Mouse (Mus musculus): ENCODE measurements around the gene Irf2. TPM values are rescaled to one million over a fixed set of nuclear protein-coding genes. Genes with fewer than 3 reads are reported as not detected.
A peak's percentile ranks its signal among the peaks of the same experiment; 100 is the strongest.

Irf2 gene
- polyA plus RNA-seq, 1 experiment from 2014 or later, result 9.6 TPM

DNA sequence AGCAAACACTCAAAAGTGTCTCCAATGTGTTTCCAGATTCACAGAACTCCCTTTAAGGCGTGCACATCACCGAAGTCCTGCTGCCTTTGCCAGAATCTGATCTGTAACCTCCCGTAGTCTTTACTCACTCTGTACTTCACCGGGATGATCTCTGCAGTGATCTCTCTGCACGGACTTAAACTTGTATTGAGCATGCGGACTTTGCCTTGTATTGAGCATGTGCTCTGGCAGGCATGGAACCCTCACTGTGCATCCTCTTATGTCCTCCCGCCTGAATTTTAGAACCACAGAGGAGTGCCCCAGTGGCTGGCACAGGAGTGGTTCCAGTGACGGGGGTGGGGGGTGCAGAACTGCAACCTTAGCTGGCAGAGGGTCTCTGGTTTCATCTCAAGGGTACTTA is 5.9 kb upstream of the Irf2 start:
- 83% methylated on average over 8 of the region's 8 CpGs for WGBS
- H3K27me3 ChIP-seq, result no peaks in the 10 kb centered on the region
- no peaks in the 10 kb centered on the region for H3K4me1 ChIP-seq
- no peak overlapping the region for H3K9ac ChIP-seq (replicated peaks)
- H3K4me2 ChIP-seq (replicated peaks), result no peak overlapping the region
- H3K9me3 ChIP-seq, result no peaks in the 10 kb centered on the region
- H3K27ac ChIP-seq (replicated peaks), result no peak overlapping the region
- ATAC-seq (replicated peaks), result no peak
- no peak overlapping the region for H3K4me3 ChIP-seq
- H3K36me3 ChIP-seq, result no peaks in the 10 kb centered on the region

DNA sequence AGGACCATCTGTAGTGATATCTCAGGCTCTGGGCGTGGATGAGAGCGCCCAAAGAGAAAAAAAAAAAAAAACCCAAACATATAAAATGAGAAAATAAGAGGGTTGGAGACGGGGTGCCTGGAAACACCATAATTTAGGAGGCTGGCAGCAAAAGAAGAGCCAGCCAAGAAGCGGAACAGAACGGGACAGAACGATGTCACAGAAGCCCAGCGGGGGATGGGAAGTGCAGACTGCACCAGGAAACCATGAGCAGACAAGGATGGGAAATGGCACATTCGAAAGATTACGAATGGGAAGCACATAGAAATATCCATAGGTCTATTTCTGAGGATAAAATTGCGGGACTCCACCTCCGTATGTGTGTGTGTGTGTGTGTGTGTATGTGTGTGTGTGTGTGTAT is 4.0 kb upstream of the Irf2 start:
- no peak overlapping the region for H3K4me3 ChIP-seq
- H3K9me3 ChIP-seq, result no peaks in the 10 kb centered on the region
- H3K27ac ChIP-seq (replicated peaks), result no peak overlapping the region
- H3K4me2 ChIP-seq (replicated peaks), result no peak overlapping the region
- 78% methylated on average over 11 of the region's 11 CpGs for WGBS
- peaks cover 4% of the 10 kb centered on the region for H3K4me1 ChIP-seq
- ATAC-seq (replicated peaks), result no peak
- no peaks in the 10 kb centered on the region for H3K36me3 ChIP-seq
- no peak overlapping the region for H3K9ac ChIP-seq (replicated peaks)
- H3K27me3 ChIP-seq, result no peaks in the 10 kb centered on the region

DNA sequence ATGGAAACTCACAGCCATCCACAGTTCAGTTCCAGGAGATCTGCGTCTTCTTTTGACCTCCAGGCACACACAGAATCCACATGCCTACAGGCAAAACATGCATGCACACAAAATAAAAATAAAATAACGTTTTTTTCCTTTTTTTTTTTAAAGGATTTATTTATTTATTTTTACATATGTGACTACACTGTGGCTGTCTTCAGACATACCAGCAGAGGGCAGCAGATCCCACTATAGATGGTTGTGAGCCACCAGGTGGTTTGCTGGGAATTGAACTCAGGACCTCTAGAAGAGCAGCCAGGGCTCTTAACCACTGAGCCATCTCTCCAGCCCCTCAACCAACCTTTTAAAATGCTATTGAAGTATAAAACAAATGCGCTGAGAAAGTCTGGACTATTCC is 3.3 kb upstream of the Irf2 start:
- no peak overlapping the region for H3K27ac ChIP-seq (replicated peaks)
- 76% methylated on average over 3 of the region's 3 CpGs for WGBS
- no peak overlapping the region for H3K4me3 ChIP-seq
- no peaks in the 10 kb centered on the region for H3K36me3 ChIP-seq
- H3K9me3 ChIP-seq, result no peaks in the 10 kb centered on the region
- H3K9ac ChIP-seq (replicated peaks), result no peak overlapping the region
- no peak for ATAC-seq (replicated peaks)
- H3K4me1 ChIP-seq, result peaks cover 4% of the 10 kb centered on the region
- H3K27me3 ChIP-seq, result no peaks in the 10 kb centered on the region
- no peak overlapping the region for H3K4me2 ChIP-seq (replicated peaks)

DNA sequence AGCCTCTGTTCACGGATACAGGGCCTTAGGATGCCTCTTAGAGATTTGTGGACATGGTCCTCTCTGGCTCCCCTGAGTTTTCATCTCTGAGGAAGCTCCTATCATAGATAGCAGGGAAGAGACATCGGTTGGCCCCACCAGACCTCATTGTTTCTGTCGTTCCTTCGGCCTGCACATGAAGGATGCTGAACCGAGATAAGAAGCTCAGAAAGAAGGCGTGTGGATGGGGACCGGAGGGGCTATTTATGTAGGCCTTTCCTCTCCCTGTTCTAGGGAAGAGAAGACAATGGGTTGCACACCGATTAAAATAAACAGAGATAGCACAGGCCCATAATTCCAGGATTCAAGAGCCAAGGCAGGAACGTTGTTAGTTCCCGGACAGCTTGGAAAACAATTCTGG is 2.1 kb upstream of the Irf2 start:
- no peak overlapping the region for H3K9ac ChIP-seq (replicated peaks)
- no peaks in the 10 kb centered on the region for H3K36me3 ChIP-seq
- H3K27ac ChIP-seq (replicated peaks), result no peak overlapping the region
- no peak overlapping the region for H3K4me2 ChIP-seq (replicated peaks)
- no peak overlapping the region for H3K4me3 ChIP-seq
- H3K4me1 ChIP-seq, result peaks cover 14% of the 10 kb centered on the region
- no peaks in the 10 kb centered on the region for H3K9me3 ChIP-seq
- H3K27me3 ChIP-seq, result no peaks in the 10 kb centered on the region
- WGBS, result 88% methylated on average over 10 of the region's 10 CpGs
- no peak for ATAC-seq (replicated peaks)

DNA sequence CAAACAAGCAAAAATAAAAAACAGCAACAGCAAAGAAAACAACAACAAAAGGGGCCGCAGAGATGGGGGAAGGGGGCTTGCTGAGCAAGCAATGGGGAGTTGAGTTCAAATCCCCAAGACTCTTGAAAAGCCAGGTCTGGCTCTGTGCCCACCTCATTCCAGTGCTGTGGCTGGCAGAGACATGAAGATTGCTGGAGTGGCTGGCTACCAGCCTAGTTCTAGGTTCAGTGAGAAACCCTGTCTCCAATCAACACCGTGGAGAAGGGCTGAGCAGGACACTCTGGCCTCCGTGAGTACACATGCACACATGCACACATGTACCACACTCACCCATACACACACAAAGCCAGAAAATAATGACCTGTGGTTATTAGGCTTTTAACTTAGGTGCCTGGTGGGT is 1.6 kb upstream of the Irf2 start:
- 63% methylated on average over 3 of the region's 3 CpGs for WGBS
- H3K9ac ChIP-seq (replicated peaks), result no peak overlapping the region
- no peak overlapping the region for H3K4me3 ChIP-seq
- no peaks in the 10 kb centered on the region for H3K36me3 ChIP-seq
- H3K27me3 ChIP-seq, result no peaks in the 10 kb centered on the region
- ATAC-seq (replicated peaks), result no peak
- peaks cover 14% of the 10 kb centered on the region for H3K4me1 ChIP-seq
- H3K27ac ChIP-seq (replicated peaks), result no peak overlapping the region
- no peaks in the 10 kb centered on the region for H3K9me3 ChIP-seq
- H3K4me2 ChIP-seq (replicated peaks), result no peak overlapping the region

DNA sequence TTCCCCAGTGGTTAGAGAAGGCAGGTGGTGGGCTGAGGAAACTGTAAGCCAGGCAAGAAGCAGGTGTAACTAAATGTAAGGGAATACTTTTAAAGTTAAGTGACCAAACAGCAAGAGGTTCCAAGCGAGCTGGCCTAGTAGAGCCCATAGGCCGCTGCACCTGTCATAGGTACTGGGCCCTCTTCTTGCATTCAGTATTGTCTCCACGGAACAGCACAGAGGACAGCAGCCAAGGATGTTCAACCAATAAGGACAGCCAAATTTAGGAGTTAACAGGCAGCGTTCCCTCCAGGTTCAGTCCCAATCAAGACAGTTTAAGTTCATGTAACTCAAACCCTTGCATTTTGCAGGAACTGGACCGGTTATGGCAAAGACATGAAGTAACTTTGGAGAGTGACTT is 931 bp upstream of the Irf2 start:
- Histone ChIP-seq H3K4me2 (replicated peaks) (peak overlapping the region; percentile 83), H3K4me1 (peaks cover 14% of the 10 kb centered on the region), H3K9me3 (no peaks in the 10 kb centered on the region), H3K27me3 (no peaks in the 10 kb centered on the region), H3K36me3 (no peaks in the 10 kb centered on the region), H3K4me3 (peak overlapping the region; percentile 95), H3K9ac (replicated peaks) (no peak overlapping the region), H3K27ac (replicated peaks) (no peak overlapping the region)
- 28% methylated on average over 5 of the region's 5 CpGs for WGBS
- no peak for ATAC-seq (replicated peaks)

DNA sequence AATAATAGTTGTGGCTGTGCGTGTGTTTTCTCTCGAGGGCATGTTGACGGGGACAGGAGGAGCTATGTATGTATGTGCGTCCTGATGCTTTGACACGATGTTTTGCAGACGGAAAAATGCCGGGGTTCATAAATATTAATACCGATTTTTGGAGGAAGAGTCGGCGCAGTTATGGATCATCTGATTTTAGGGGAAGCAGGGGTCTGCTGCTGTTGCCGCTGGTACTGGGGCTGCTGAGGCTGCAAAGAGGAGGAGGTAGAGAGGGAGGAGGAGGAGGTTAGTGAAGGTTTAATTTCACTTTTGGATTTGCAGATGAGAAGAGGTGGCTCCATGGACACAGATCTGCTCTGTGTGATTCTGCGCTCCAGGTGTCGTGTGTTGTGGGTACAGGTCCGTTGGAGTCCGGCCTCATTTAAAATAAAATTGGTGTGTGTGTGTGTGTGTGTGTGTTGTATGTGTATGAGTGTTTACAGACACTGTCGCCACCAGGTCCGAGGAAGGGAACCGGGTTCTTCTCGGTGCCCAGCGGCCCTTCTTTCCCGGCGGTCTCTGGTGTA is 502 bp downstream of the Irf2 start:
- H3K4me2 ChIP-seq (replicated peaks), result peak overlapping the region; percentile 83
- under 1% methylated on average over 22 of the region's 22 CpGs for WGBS
- ATAC-seq (replicated peaks), result peak; percentile 24
- H3K9me3 ChIP-seq, result no peaks in the 10 kb centered on the region
- no peaks in the 10 kb centered on the region for H3K27me3 ChIP-seq
- H3K4me3 ChIP-seq, result peak overlapping the region; percentile 95
- no peaks in the 10 kb centered on the region for H3K36me3 ChIP-seq
- H3K27ac ChIP-seq (replicated peaks), result peak overlapping the region; percentile 87
- H3K9ac ChIP-seq (replicated peaks), result peak overlapping the region; percentile 94
- H3K4me1 ChIP-seq, result peaks cover 14% of the 10 kb centered on the region

DNA sequence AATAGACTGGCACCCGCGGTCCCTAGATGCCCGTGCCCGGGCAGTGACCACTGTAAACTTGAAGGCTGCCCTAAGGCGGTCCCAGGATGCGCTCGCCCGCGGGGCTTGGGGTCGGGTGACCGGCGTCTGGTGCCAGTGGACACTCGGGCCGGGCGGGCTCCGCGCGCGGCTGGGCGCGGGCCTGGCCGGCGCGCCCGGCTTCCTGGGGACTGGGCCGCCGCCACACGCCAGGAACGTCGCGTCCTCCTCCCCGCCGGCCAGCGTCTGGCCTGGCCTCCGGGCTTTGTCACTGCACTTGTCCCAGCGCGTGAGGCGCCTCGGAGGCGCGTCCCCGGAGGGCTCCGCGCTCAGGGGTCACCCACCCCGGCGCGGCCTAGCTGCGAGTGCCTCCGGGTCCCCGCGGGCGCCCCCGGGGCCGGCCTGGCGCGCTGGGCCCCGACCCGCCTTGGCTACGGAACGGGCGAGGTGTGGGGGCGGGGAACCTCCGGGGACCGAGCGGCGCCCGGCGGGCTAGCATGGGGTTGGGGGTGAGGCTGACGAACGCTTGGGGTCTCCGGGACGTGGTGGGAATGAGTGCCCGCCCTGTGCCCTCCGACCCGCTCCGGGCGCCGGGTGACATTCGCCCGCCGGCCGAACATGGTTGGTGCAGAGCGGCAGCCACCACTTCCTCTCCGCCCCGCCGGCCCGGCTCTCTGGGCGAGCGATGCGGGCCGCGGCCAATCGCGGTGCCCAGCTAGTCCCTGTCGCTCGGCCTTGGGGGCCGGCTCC is 1.2 kb downstream of the Irf2 start:
- Histone ChIP-seq H3K36me3 (no peaks in the 10 kb centered on the region), H3K4me1 (peaks cover 14% of the 10 kb centered on the region), H3K9me3 (no peaks in the 10 kb centered on the region), H3K27ac (replicated peaks) (peak overlapping the region; percentile 87), H3K4me2 (replicated peaks) (peak overlapping the region; percentile 83), H3K4me3 (peak overlapping the region; percentile 95), H3K9ac (replicated peaks) (peak overlapping the region; percentile 94), H3K27me3 (no peaks in the 10 kb centered on the region)
- under 1% methylated on average over 97 of the region's 97 CpGs for WGBS
- ATAC-seq (replicated peaks), result peak; percentile 80

DNA sequence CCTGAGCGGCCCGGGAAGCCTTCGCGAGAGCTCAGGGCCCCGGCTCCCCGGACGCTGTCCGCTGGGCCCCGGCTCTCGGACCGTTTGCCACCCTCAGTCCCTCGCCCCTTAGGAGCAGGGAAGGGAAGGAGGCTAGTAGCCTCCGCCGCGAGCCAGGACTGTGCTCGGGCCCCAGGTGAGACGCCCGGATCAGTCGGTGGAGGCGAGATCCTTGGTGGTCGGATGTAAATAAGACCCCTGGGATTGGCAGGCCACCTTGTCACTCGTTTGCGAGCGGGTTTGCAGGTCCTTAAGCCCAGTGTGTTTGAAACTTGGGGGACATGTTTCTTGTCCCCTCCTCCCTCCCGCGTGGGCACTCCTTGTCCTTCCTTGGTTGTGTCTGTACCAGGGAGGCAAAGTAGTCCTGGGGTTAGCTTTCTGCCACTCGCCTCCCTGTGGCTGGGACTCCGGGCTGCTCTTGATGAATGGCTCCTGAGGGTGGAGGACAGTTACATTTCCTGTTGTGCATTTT is 1.8 kb downstream of the Irf2 start:
- H3K4me1 ChIP-seq, result peaks cover 14% of the 10 kb centered on the region
- H3K9ac ChIP-seq (replicated peaks), result peak overlapping the region; percentile 94
- H3K36me3 ChIP-seq, result no peaks in the 10 kb centered on the region
- peak overlapping the region; percentile 87 for H3K27ac ChIP-seq (replicated peaks)
- H3K4me3 ChIP-seq, result peak overlapping the region; percentile 95
- no peaks in the 10 kb centered on the region for H3K27me3 ChIP-seq
- 0% methylated on average over 28 of the region's 28 CpGs for WGBS
- H3K9me3 ChIP-seq, result no peaks in the 10 kb centered on the region
- ATAC-seq (replicated peaks), result peak; percentile 23
- peak overlapping the region; percentile 83 for H3K4me2 ChIP-seq (replicated peaks)

DNA sequence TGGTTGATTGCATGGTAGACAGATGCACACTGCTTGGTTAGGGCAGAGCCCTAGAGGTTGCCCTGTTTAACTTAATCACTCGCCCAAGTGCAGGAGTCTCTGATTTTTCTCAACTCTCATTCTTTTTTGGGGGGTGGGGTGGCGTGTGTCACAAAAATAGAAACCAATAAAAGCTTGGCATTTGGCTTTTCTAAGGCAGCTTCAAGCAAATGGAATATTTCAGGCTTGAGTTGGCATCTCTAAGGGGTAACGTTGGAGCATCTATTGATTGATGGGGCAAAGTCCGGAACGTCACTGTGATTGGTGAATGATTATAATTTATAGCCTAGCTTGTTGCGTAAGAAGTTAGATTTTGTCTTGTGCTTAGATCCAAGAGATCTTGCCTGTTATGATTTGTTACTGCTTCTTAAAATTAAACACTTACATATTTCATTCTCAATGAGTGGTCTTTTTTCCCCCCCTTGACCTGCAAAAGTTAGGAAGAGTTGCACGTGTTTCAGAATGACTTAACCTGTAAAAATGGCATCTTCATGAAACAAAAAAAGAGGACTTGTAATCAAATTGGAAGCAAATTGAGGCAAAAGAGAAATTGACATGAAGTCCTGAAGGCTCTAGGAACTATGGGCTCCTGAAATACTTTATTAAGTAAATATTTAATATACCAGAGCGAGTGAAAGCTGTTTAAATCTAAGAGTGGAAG is 2.6 kb downstream of the Irf2 start:
- peak overlapping the region; percentile 94 for H3K9ac ChIP-seq (replicated peaks)
- H3K4me3 ChIP-seq, result peak overlapping the region; percentile 95
- no peaks in the 10 kb centered on the region for H3K36me3 ChIP-seq
- WGBS, result 67% methylated on average over 8 of the region's 8 CpGs
- no peaks in the 10 kb centered on the region for H3K9me3 ChIP-seq
- no peak for ATAC-seq (replicated peaks)
- no peak overlapping the region for H3K27ac ChIP-seq (replicated peaks)
- H3K4me2 ChIP-seq (replicated peaks), result peak overlapping the region; percentile 83
- H3K4me1 ChIP-seq, result peaks cover 14% of the 10 kb centered on the region
- no peaks in the 10 kb centered on the region for H3K27me3 ChIP-seq

DNA sequence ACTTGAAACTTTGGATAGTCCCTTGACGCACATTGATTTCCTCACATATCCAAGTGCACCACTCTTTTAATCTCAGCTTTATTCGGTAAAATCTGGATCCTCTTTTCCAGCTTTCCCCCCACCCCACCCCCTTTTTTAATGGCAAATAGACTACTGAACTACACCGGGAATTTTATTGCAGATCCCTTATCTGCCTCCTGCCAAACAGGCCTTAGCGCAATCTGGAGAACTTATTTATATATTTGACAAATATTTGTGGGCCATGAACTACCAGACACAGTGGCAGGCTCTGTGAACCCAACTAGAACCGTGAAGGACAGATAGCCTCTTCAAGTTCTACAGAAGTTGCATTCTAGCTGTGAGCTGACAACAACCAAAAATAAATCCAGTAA is 3.2 kb downstream of the Irf2 start:
- Histone ChIP-seq H3K4me2 (replicated peaks) (no peak overlapping the region), H3K4me1 (peaks cover 14% of the 10 kb centered on the region), H3K9me3 (no peaks in the 10 kb centered on the region), H3K9ac (replicated peaks) (no peak overlapping the region), H3K36me3 (no peaks in the 10 kb centered on the region), H3K27me3 (no peaks in the 10 kb centered on the region), H3K4me3 (no peak overlapping the region), H3K27ac (replicated peaks) (no peak overlapping the region)
- 81% methylated on average over 5 of the region's 5 CpGs for WGBS
- ATAC-seq (replicated peaks), result no peak

DNA sequence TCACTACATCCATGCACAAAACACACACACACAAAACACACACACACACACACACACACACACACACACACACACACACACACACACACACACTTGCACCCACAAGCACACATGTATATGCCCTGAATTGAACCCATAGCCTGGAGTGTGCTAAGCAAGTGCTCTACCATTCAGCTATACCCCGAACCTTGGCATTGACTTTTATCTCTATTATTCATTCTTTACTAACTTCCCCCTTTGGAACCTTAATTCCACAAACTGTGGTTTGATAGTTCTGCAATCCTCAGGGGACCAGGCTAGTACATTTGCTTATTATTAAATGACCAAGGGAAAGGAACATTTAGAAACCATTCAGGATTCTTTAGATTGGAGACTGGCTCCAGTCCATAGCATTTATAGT is 5.9 kb downstream of the Irf2 start:
- Histone ChIP-seq H3K27ac (replicated peaks) (no peak overlapping the region), H3K36me3 (no peaks in the 10 kb centered on the region), H3K27me3 (no peaks in the 10 kb centered on the region), H3K4me3 (no peak overlapping the region), H3K9me3 (no peaks in the 10 kb centered on the region), H3K4me1 (peaks cover 10% of the 10 kb centered on the region), H3K9ac (replicated peaks) (no peak overlapping the region), H3K4me2 (replicated peaks) (no peak overlapping the region)
- 89% methylated on average over 1 of the region's 1 CpGs for WGBS
- no peak for ATAC-seq (replicated peaks)

All from forebrain, embryonic 15.5 days (tissue).